Mouse (Mus musculus) kidney, embryonic 16.5 days (tissue): ENCODE measurements at regions not wholly inside any gene's neighbourhood (a gene's known extent, or its start where the extent isn't known, plus 50 kb on each side); places are given as distances from the start of the nearest gene placed in this dataset. TPM values are rescaled to one million over a fixed set of nuclear protein-coding genes. Genes with fewer than 3 reads are reported as not detected.

Experiments used
- ATAC-seq: fragments of 200-750 bp; cut with Nextera tagmentation; 2 replicates; pipeline ENCODE4 v1.8.0; 2017; ENCODE audit warnings: moderate TSS enrichment; ENCODE audit not compliant: low FRiP score, low TSS enrichment
- H3K27ac ChIP-seq: fragments of 300-500 bp; sonication (generic); 2 replicates; pipeline ENCODE4 v1.5.1; 2014; ENCODE audit warnings: low read length
- H3K27me3 ChIP-seq: fragments of 300-500 bp; sonication (generic); 2 replicates; pipeline ENCODE4 v1.6.1; 2014; ENCODE audit warnings: low read length, control low read depth, mixed read lengths; ENCODE audit not compliant: insufficient read depth
- H3K36me3 ChIP-seq: fragments of 300-500 bp; sonication (generic); 2 replicates; pipeline ENCODE4 v1.6.1; 2014; ENCODE audit warnings: low read length, control low read depth, mixed read lengths; ENCODE audit not compliant: insufficient read depth
- H3K4me1 ChIP-seq: fragments of 300-500 bp; sonication (generic); 2 replicates; pipeline ENCODE4 v1.6.1; 2014; ENCODE audit warnings: low read length, control low read depth, mixed read lengths; ENCODE audit not compliant: insufficient read depth
- H3K4me2 ChIP-seq: fragments of 300-500 bp; sonication (generic); replicated peaks from 2 replicates; pipeline ENCODE4 v1.6.1; 2014; ENCODE audit warnings: low read depth, low read length
- H3K4me3 ChIP-seq: fragments of 300-500 bp; sonication (generic); 2 replicates; pipeline ENCODE4 v1.5.1; 2014; ENCODE audit warnings: mild to moderate bottlenecking, low read length
- H3K9ac ChIP-seq: fragments of 300-500 bp; sonication (generic); replicated peaks from 2 replicates; pipeline ENCODE4 v1.6.1; 2014; ENCODE audit warnings: low read length
- H3K9me3 ChIP-seq: fragments of 300-500 bp; sonication (generic); 2 replicates; pipeline ENCODE4 v1.6.1; 2016; ENCODE audit warnings: low read length, control low read depth
- WGBS: fragments of 180-500 bp; shearing (Covaris S2); extraction: QIAGEN DNeasy Blood & Tissue Kit; methylation state at CpG from one replicate; pipeline ENCODE4 v1.1.7; 2014; 5-methylcytosine and 5-hydroxymethylcytosine counted together
- microRNA-seq: library from miRNA; unstranded; fragments of <30 nt; microRNA quantifications from one replicate; pipeline ENCODE4, GENCODE M21; 2016

DNA sequence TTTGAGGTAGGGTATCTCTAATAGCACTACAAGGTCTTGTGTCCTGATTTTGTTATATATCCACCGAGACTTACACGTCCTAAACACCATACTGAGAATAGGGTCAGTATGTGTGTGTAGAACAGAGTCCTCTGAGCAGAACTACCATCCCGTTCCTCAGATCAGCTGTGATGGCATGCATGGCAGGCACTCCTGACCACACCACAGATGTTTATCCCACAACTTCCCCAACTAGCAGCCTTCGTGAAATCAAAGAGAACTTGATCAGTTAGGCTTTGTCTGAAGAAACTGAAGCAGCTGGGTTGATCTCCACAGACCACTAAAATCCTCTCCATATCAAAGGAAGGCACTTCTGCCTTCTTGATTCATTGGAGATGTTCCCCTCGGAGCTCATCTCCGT lies 68.3 kb upstream of the Pitrm1 start:
- Histone ChIP-seq H3K36me3 (no peaks in the 10 kb centered on the region), H3K27ac (no peak overlapping the region), H3K4me2 (no peak overlapping the region), H3K9me3 (no peaks in the 10 kb centered on the region), H3K4me3 (no peak overlapping the region), H3K4me1 (no peaks in the 10 kb centered on the region), H3K27me3 (no peaks in the 10 kb centered on the region), H3K9ac (no peak overlapping the region)
- ATAC-seq: no peak
- WGBS: 70% methylated on average over 6 of the region's 6 CpGs

DNA sequence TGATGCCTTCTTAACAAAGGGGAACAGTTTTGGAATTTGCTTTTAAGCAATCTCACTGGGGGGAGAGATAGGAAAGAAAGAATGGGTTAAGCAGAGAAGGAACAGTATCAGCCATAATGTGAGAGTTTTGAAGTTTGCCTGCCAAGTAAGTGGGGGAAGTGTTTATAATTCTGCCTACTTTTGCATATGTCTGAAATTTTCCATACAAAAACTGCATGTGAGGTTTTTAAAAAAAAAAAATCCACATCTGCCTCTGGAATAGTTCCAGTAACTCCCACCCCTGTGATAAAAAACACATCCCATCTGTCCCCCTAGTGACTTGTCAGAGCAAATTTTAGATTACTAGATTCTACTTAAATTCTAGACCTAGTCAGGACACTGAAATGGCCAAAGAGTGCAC lies 63.5 kb upstream of the Pitrm1 start:
- Histone ChIP-seq H3K4me2 (no peak overlapping the region), H3K36me3 (no peaks in the 10 kb centered on the region), H3K27ac (no peak overlapping the region), H3K27me3 (no peaks in the 10 kb centered on the region), H3K4me3 (no peak overlapping the region), H3K4me1 (no peaks in the 10 kb centered on the region), H3K9me3 (no peaks in the 10 kb centered on the region), H3K9ac (no peak overlapping the region)
- ATAC-seq: no peak

DNA sequence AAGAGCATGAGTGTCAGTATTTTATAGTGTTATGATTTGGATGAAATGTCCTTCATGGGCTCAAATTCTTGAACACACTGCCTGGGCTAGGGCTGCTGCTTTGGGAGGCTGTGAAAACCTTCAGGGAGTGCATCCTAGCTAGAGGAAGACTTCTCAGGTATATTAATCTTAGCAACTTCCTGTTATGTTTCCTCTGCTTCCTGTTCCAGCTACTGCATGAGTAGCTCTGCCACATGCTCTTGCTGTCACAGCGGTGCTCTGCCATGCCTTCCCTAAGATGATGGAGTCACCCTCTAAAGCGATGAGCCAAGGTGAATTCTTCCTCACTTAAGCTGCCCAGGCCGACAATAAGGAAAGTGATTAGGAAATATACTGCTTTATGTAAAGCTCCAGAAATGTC lies 60.1 kb upstream of the Pitrm1 start:
- no peaks in the 10 kb centered on the region for H3K27me3 ChIP-seq
- no peak overlapping the region for H3K27ac ChIP-seq
- no peak overlapping the region for H3K4me2 ChIP-seq
- no peaks in the 10 kb centered on the region for H3K9me3 ChIP-seq
- H3K4me3 ChIP-seq: no peak overlapping the region
- H3K4me1 ChIP-seq: no peaks in the 10 kb centered on the region
- WGBS: 85% methylated on average over 3 of the region's 3 CpGs
- ATAC-seq: no peak
- H3K36me3 ChIP-seq: no peaks in the 10 kb centered on the region
- H3K9ac ChIP-seq: no peak overlapping the region

DNA sequence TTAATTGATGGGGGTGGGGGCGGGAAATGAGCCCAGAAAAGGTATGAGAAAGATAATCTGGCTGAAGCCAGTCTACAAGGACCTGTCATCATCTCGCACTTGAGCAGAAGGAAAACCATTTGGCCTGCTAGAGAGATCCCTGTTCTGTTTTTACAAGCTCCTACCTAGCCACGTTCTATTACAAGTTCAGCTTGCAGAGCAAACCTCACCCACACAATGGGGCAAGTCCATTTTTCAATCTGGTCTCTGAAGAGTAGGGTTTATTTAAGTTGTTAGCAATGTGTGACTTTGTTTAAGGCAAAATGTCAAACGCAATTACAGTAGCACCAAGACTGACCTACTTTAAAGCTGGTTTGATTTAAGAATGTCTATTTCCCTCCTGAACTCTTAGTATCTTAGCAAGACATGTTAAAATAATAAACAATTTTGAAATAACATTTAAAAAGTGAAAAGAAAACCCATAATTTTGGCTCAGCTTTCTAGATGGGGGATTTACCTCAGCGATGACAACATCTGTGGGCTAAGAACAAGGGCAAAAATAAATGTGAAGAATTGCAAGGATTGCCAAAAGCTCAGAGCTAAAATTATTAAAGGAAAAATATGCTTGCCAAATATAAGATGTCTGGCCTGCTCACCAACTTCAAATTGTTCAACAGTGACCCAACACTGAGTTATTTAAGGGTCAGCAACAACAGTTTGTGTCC lies 54.9 kb upstream of the Pitrm1 start:
- Histone ChIP-seq H3K9me3 (no peaks in the 10 kb centered on the region), H3K9ac (no peak overlapping the region), H3K36me3 (no peaks in the 10 kb centered on the region), H3K4me1 (no peaks in the 10 kb centered on the region), H3K4me2 (no peak overlapping the region), H3K27me3 (no peaks in the 10 kb centered on the region), H3K4me3 (no peak overlapping the region), H3K27ac (no peak overlapping the region)
- no peak for ATAC-seq
- 36% methylated on average over 5 of the region's 5 CpGs for WGBS

Small RNAs in the stretch of these regions (microRNA-seq; reads per million reads assigned to microRNA genes)
- gene Gm26259: not detected
